Mouse (Mus musculus) induced T-regulatory cell, adult 2 months (primary cell): ENCODE measurements around the gene Gjc2.

ENCODE experiments used
- DNase-seq: peaks from one replicate; pipeline ENCODE4 v3.0.0-alpha.2; 2012; ENCODE audit warnings: low read depth

The Gjc2 gene

DNA sequence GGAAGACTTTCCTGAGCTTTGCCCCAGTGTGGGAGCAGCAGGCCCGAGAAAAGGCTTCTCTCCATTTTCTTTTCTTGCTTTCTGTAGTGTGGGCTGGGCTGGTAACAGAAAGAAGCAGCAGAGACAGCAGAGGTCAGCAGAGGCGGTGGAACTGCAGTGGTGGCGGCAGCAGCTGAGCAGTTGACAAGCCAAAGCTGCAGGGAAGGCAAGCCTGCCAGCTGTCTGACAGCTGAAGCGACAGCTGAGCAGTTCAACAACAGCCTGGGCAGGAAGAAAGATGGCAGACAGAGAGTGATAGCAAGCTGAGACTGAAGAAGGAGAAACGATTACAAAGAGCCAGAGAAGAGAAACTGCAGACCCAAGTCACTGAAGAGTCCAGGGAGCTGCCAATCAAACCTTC is 21.6 kb downstream of the Gjc2 start:
- DNase-seq, result no peak

DNA sequence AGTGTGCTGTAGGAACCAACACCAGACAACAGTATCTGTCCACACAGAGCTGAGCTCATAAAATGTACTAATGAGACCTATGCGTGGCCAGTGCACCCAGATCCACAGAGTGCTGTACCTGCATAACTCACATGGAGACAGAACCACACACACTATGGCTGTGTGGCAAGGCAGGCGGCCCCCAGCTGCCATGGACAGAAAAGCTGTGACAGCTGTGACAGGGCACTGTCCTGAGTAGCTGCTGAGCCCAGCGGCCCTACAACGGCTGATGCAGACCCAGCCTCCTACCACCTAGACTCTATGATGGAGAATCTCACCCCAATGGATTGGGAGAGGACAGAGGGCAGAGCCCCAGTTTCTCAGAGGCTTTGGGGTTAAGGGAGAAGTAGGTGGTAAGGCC is 23.5 kb downstream of the Gjc2 start:
- no peak for DNase-seq

DNA sequence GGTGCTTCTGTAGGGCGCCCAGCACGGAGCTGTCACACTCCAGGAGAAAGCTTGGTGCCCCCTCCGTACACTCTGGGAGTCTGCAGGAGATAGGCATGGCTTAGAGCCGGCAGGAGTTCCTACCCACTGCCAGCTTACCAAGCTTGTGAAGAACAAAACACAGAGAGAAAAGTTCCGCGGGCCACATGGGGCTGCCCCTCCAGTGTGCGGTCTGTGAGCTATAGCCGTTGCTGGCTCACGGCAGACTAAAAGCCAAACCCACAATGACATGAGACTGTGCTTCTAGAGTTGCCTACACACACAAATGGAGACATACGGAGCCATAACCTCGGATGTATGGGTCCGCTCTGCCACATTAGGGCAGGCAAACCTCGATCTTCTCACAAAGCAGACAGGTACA is 23.9 kb downstream of the Gjc2 start:
- no peak for DNase-seq

- no peak for DNase-seq
Measured at GRCm38 (mm10) chr11:59155900-59156299, 27.1 kb downstream of the Gjc2 start.

DNA sequence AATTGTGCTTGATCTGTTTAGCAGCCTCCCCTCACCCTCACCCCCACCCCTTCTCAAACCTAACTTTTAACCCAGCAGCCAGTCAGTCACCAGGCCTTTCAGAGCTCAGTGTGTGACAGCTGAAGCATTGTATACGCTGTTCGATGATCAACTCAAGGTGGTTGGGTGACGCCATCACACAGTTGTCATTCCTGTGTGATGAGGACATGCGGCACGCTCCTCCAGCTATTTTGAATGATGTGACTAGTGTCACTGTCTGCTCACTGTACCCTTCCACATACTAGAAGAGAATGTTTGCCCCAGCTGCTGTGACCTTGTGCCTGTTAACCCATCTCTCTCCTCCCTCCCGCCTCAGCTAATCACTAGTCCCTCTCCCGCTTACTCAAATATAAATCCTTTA is 28.8 kb downstream of the Gjc2 start:
- no peak for DNase-seq

GRCm38 (mm10) chr11:59151729-59152128 is 31.3 kb downstream of the Gjc2 start:
- DNase-seq, result peak; percentile 58

DNA sequence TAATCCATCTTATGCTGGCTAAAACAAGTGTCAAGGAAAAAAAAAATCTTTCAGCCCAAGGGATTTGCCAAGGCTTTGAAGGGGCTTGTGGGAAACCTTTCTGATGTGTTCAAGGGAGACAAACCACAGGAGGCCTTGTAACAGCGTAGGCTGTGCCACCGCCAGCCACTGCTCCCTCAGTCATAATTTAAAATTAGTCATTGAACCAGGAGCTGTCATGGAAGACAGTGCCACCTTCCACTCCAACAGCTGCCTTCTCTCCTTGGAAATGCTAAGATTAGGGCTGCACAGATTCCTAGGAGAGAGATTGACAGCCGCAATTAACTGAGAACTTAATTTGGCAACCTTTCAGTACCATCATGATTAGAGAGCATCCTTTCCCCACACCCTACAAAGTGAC is 33.7 kb downstream of the Gjc2 start:
- no peak for DNase-seq

DNA sequence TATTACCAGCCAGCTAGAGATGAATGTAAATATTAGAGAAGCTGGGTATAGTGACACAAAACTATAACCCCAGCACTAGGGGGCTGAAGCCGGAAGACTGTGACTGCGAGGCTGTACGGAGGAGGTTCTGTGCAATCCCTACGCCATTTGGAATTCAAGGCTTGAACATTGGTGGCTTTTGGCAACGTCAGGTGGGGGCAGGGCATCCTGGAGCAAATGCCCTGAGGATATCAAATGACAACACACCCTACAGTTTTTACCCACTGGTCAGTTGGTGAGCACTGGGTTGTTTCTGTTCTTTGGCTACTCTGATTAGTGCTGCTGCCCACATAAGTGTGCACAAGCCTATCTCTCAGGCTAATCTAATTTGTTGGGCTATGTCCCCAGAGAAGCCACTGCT is 40.1 kb downstream of the Gjc2 start:
- DNase-seq, result no peak

DNA sequence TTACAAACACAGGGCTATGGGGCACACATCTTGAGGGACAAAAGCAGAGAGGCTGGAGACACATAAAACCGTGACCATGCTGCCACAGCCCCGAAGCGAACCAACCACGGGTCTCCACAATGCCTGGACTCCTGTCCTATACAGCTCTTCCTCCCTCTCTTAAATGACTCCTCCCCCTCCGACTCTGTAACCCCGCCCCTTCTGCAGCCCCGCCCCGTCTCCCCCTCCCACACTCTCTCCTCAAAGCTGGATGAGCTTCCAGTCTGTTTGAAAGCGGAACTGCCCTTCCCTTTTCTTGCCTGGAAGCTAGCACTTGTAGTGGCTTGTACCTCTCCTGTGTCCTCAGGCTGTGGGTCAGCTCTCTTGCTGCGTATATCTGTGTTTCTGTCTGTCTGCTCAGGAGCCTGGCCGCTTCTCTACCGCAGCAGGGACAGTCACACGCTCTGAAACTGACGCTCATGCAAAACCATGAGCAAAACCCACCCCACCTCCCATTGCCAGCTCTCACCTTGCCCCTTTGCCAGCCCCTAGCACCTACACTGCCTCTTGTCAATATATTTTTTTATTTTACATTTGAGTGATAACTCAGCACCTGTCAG is 41.1 kb downstream of the Gjc2 start:
- DNase-seq, result peak; percentile 13

DNA sequence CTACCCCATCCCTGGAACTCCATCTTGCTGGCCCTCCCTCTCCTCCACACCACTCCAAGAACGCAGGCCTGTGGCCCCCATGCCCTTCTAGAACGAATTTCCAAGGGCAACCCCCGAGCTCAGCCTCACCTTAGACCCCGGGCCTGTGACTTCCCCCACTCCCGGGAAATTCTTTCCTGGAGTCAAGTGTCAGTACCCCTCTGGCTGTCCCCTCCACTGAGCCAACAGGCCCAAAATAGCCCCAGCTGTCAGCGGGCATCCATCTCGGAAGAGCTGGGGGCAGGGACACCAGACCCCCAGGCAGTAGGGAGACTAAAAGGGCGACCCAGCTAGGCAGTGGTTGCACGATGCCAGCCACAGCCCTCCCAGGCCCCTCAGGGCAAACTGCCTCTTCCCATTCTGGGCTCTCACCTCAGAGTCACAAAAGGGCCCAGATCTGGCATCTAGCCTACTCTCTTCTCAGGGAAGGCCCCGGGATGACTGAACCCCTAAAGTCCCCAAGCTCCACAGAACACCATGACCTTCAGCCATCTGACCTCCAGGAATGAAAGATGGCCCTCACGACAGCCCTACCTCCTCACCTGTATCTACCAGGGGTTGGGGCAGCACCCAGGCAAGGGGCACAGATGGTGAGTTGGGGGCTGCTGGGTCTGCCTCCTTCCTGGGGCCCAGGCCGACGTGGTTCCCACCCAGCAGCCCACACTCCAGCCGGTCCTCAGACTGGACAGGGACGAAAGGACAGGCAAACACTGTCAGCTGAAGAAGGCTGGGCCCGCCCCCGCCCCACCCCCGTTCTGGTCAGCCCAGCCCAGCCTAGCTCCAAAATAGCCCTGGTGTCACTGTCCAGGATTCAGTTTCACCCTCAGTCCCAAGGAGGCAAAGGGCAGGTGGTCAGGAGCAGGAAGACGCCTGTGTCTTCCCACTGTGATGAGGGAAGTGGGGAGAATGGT is 44.2 kb downstream of the Gjc2 start:
- DNase-seq, result no peak

DNA sequence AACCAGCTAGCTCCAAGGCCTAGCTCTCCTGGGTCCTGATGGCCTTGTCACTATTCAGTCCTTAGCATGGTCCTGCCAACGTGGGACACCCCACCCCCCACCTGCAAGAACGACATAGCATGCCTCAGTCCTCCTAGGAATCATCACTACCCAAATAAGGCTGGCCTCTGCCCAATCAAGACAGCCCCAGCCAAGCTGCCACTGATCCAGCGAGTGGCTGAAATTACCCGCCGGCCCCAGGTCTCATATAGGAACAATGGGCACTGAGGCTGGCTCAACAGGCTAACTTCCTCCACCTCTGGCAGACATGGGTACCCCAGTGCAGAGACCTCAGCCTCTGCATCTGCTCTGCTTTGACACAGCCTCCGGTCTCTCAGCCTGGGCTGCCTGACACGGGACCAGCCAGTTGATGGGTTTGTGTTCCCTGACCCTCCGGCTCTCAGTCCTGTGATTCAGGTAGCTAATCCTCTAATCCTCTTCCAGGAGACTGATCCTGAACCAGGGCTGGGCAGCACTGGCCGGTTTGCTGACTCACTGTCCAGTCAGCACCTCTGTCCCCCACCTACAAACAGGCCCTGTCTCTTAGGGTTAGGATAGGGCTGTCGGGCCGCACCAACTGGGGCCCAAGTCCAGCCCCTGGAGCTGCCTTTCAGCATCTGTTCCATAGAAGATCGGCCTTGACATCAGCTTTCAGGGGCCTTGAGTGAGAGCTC is 45.9 kb downstream of the Gjc2 start:
- no peak for DNase-seq

- no peak for DNase-seq
Measured at GRCm38 (mm10) chr11:59135904-59136452, 47.0 kb downstream of the Gjc2 start, which contains the start of gene Obscn. Gene Obscn, minus strand, starts transcription at chr11:59136402.

DNA sequence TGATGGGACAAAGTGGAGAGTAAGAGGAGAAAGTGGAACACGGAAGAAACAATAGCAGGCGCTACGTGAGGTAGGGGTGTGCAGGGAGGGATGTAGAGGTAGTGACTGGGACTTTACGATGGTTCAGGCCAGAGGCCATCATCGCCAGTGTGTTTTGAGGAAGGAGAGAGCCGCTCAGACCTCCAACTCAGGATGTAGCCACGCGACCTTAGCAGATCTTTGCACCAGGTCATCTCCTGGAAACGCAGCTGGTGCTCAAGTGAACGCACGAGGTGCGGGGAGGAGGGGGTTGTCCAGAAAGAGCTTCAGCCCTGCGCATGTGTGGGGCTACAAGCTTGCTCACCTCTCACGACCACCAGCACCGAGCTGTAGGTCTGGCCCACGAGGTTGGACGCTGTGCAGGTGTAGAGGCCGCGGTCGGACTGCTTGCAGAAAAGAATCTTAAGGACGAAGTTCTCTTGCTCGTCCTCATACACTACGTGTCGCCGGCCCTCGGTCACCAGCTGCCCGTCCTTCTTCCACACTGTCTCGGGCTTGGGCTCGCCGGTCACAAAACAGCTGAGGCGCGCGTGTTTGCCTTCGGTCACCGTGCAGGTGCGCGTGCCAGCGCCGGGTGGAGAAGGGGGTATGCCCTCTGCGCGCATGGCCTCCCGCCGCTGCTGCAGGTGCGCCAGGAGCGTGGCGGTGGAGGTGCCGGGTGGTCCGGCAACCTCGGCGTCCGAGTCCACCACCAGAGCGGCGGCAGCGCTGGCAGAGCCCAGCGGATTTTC is 47.8 kb downstream of the Gjc2 start:
- DNase-seq, result no peak

GRCm38 (mm10) chr11:59134373-59134997 is 48.5 kb downstream of the Gjc2 start:
- DNase-seq, result no peak

- no peak for DNase-seq
Measured at GRCm38 (mm10) chr11:59132065-59132464, 50.9 kb downstream of the Gjc2 start.

DNA sequence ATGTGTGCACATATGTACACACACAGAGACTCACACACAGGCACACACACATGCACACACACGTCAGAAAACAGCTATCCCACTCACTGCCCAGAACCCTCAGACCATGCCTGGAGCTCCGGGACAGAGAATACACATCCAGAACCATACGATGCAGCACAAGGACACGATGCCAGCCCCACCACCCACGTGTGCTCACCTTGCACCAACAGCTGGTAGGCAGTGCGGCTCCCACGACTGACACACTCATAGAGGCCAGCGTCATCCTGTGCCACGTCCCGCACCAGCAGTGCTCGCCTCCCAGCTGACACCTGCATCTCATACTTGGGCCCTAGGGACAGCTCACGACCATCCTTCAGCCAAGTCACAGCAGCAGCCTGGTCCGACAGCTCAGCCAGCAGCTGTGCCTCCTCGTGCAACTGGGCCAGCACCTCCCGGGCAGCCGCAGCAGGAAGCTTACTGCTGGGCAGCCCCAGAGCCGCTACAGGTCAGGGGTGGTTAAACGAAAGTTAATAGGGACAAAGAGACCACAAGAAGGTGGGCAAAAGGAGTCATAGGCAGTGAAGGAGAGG is 51.6 kb downstream of the Gjc2 start:
- DNase-seq, result no peak

DNA sequence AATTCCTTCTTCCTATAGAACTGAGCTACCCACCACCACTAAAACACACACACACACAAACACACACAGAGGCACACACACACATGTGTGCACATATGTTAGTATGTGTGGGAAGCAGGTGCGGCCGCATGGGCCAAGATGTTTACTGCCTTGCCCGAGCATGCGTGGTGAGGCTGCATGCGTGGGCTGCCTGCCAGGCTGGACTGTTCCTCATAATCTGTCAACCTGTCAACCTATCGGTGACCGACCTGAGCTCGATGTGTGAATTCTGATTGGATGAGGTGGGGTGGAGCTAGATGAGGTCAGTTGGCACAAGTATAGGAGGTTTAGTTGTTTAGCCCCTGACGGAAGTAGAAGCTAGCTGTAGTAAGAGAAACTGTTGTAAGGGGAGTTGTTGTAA is 52.2 kb downstream of the Gjc2 start:
- DNase-seq, result no peak
